Mouse (Mus musculus) forebrain, embryonic 10.5 days (tissue): ENCODE results near the gene Gm10842. TPM values are rescaled to one million over a fixed set of nuclear protein-coding genes. Genes with fewer than 3 reads are reported as not detected.

ENCODE experiments used
- DNase-seq: peaks from one replicate; pipeline ENCODE4 v3.0.0-alpha.2; 2017; ENCODE audit warnings: low spot score; ENCODE audit errors: extremely low spot score
- H3K27ac ChIP-seq: fragments of 300-500 bp; sonication (generic); 2 replicates; pipeline ENCODE4 v1.5.1; 2016; ENCODE audit warnings: mild to moderate bottlenecking
- H3K27me3 ChIP-seq: fragments of 300-500 bp; sonication (generic); 2 replicates; pipeline ENCODE4 v1.6.1; 2016; ENCODE audit warnings: mild to moderate bottlenecking; ENCODE audit not compliant: poor library complexity, severe bottlenecking
- H3K36me3 ChIP-seq: fragments of 300-500 bp; sonication (generic); replicated peaks from 2 replicates; pipeline ENCODE4 v1.6.1; 2016; ENCODE audit warnings: mild to moderate bottlenecking, moderate library complexity
- H3K4me1 ChIP-seq: fragments of 300-500 bp; sonication (generic); 2 replicates; pipeline ENCODE4 v1.6.1; 2016
- H3K4me3 ChIP-seq: fragments of 300-500 bp; sonication (generic); 2 replicates; pipeline ENCODE4 v1.5.1; 2016; ENCODE audit warnings: mild to moderate bottlenecking, moderate library complexity
- H3K9me3 ChIP-seq: fragments of 300-500 bp; sonication (generic); 2 replicates; pipeline ENCODE4 v1.6.1; 2016; ENCODE audit warnings: mild to moderate bottlenecking, moderate library complexity
- WGBS: fragments of 180-500 bp; shearing (Covaris S2); methylation state at CpG from one replicate; pipeline ENCODE4 v1.1.7; 2016; 5-methylcytosine and 5-hydroxymethylcytosine counted together
- polyA plus RNA-seq: library from polyadenylated mRNA; unstranded; fragments of >200 nt; fragmentation: Nextera tagmentation; extraction: Ambion mirVana; gene quantifications from 2 replicates; pipeline ENCODE4 v1.2.1, GENCODE M21; 2016

Gm10842 gene
- polyA plus RNA-seq, 1 experiment from 2014 or later = not detected

- H3K27ac ChIP-seq = no peak overlapping the region
- no peak overlapping the region for H3K4me3 ChIP-seq
- 87% methylated on average over 3 of the region's 3 CpGs for WGBS
- no peak for DNase-seq
- H3K27me3 ChIP-seq = no peaks in the 10 kb centered on the region
- H3K4me1 ChIP-seq = peaks cover 20% of the 10 kb centered on the region
- peaks cover 56% of the 10 kb centered on the region for H3K36me3 ChIP-seq
- no peaks in the 10 kb centered on the region for H3K9me3 ChIP-seq
These were observed 38.0 kb downstream of the Gm10842 start for GRCm38 (mm10) chr11:105184678-105185077.

- no peaks in the 10 kb centered on the region for H3K27me3 ChIP-seq
- H3K36me3 ChIP-seq = peaks cover 63% of the 10 kb centered on the region
- H3K9me3 ChIP-seq = no peaks in the 10 kb centered on the region
- no peak overlapping the region for H3K27ac ChIP-seq
- no peak overlapping the region for H3K4me3 ChIP-seq
- WGBS = 90% methylated on average over 3 of the region's 3 CpGs
- no peaks in the 10 kb centered on the region for H3K4me1 ChIP-seq
- DNase-seq = no peak
These were observed 45.5 kb downstream of the Gm10842 start for GRCm38 (mm10) chr11:105192186-105192585.

Other genes starting within 250 kb of the Gm10842 start
- not detected in 2 replicates for gene Efcab3, start 83.3 kb upstream of the Gm10842 start, polyA plus RNA-seq
- gene Mettl2, start 20.5 kb upstream of the Gm10842 start, polyA plus RNA-seq = 53.9 and 55.6 TPM in 2 replicates
- 21.5 and 22.1 TPM in 2 replicates for gene Tlk2, start 31.9 kb downstream of the Gm10842 start, polyA plus RNA-seq
- gene Mrc2, start 145.8 kb downstream of the Gm10842 start, polyA plus RNA-seq = 19.1 and 20.4 TPM in 2 replicates